Mouse (Mus musculus): ENCODE measurements around the gene Lysmd1. TPM values are rescaled to one million over a fixed set of nuclear protein-coding genes. Genes with fewer than 3 reads are reported as not detected.
A peak's percentile ranks its signal among the peaks of the same experiment; 100 is the strongest.

Lysmd1 gene
- polyA plus RNA-seq, 1 experiment from 2014 or later: 31.7 TPM

DNA sequence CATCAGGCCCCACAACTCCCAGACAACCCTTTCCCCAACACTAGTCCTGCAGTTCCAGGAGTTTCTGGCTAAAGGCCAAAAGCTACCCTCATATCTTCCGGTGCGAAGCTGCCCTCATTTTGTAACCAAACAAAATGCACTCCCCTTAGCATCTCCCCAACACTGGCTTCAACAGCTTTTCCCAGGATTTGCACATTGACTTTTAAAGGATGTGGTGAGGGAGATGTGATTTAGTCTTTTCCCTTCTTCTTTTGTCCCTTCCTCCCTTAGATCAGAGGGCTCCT, 28.4 kb downstream of the Lysmd1 start:
- Histone ChIP-seq H3K9ac (replicated peaks; ENCODE audit: low read length) (peak overlapping the region; percentile 93), H3K36me3 (ENCODE audit: control insufficient read depth, insufficient read depth, low read length) (peaks cover 32% of the 10 kb centered on the region), H3K9me3 (ENCODE audit: control insufficient read depth, low read length) (no peaks in the 10 kb centered on the region), H3K27me3 (ENCODE audit: control insufficient read depth, insufficient read depth, low read length) (no peaks in the 10 kb centered on the region), H3K4me3 (replicated peaks; ENCODE audit: low read depth, low read length) (peak overlapping the region; percentile 98), H3K4me2 (ENCODE audit: low read length) (peak overlapping the region; percentile 78), H3K4me1 (ENCODE audit: control insufficient read depth, insufficient read depth, low read length) (peaks cover 30% of the 10 kb centered on the region), H3K27ac (replicated peaks; ENCODE audit: low read depth, low read length) (peak overlapping the region; percentile 87)
- no peak for DNase-seq
- ATAC-seq (ENCODE audit: low FRiP score, low TSS enrichment): no peak
- 16% methylated on average over 2 of the region's 2 CpGs for WGBS

DNA sequence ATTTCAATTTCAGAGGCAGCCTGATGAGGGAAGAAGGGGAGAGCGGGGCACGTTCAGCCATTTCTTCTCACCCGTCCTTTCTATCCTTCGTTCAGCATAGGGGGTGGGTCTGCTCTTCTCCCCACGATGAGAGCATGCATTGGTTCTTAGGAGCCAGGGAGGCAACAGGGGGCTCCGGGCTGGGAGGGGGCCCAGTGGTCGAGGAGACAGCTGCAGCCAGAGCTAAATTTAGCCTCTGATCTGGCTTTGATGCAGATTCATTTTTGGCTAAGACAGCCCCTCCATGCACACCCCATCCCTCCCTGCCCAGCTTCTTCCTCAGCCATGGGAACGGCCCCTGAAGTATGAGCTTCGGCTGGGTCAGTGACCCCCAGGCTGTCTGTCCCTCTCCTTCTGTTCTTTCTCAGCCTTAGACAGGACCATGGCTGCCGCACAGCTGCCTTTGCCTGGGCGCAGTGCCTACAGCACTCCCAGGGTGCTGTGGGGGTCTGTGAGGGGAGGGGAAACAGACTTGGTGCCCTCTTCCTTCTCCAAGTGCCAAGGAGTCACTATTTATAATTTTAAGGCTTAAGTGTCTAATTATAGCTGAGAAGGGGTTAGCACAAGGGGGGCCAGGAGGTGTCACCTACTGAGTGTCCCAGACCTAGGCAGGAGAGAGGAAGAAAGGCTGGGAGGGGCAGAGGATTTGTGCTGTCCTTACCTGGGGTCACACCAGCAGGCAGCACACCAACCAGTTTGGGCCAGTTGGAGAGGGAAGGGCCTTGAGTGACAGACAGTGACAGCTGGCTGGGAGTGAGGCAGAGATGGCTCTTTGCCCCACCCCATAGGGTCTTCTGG, 29.7 kb downstream of the Lysmd1 start:
- H3K9me3 ChIP-seq (ENCODE audit: control insufficient read depth, low read length): no peaks in the 10 kb centered on the region
- peak overlapping the region; percentile 78 for H3K4me2 ChIP-seq (ENCODE audit: low read length)
- H3K4me3 ChIP-seq (replicated peaks; ENCODE audit: low read depth, low read length): peak overlapping the region; percentile 98
- H3K4me1 ChIP-seq (ENCODE audit: control insufficient read depth, insufficient read depth, low read length): peaks cover 30% of the 10 kb centered on the region
- H3K36me3 ChIP-seq (ENCODE audit: control insufficient read depth, insufficient read depth, low read length): peaks cover 46% of the 10 kb centered on the region
- 0 out of 2 replicates have a peak, but pooled peaks cover 4% of the 10 kb centered on the region for H3K27me3 ChIP-seq (ENCODE audit: control insufficient read depth, insufficient read depth, low read length)
- no peak overlapping the region for H3K27ac ChIP-seq (replicated peaks; ENCODE audit: low read depth, low read length)
- WGBS: 52% methylated on average over 10 of the region's 11 CpGs
- H3K9ac ChIP-seq (replicated peaks; ENCODE audit: low read length): peak overlapping the region; percentile 20; the same call in 1 of the 2 replicates
- DNase-seq (no peak), ATAC-seq (ENCODE audit: low FRiP score, low TSS enrichment) (no peak)

DNA sequence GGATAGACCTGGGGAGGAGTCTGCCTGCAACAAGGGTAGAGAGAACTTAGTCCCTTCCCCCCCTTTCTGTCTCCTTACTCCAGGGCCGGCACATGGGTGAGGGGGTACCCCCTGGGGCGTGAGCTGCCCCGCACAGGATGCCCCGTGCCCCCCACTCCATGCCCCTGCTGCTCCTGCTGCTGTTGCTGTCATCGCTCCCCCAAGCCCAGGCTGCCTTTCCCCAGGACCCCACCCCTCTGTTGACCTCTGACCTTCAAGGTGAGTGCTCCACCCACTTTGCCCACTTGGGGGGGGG, 30.3 kb downstream of the Lysmd1 start:
- Histone ChIP-seq H3K4me2 (ENCODE audit: low read length) (peak overlapping the region; percentile 78), H3K27ac (replicated peaks; ENCODE audit: low read depth, low read length) (no peak overlapping the region), H3K27me3 (ENCODE audit: control insufficient read depth, insufficient read depth, low read length) (peaks cover 8% of the 10 kb centered on the region; the same call in 1 of the 2 replicates), H3K9ac (replicated peaks; ENCODE audit: low read length) (no peak overlapping the region), H3K4me1 (ENCODE audit: control insufficient read depth, insufficient read depth, low read length) (peaks cover 30% of the 10 kb centered on the region), H3K4me3 (replicated peaks; ENCODE audit: low read depth, low read length) (no peak overlapping the region), H3K9me3 (ENCODE audit: control insufficient read depth, low read length) (no peaks in the 10 kb centered on the region), H3K36me3 (ENCODE audit: control insufficient read depth, insufficient read depth, low read length) (peaks cover 51% of the 10 kb centered on the region)
- 75% methylated on average over 5 of the region's 5 CpGs for WGBS
- no peak for ATAC-seq (ENCODE audit: low FRiP score, low TSS enrichment)
- DNase-seq: no peak

DNA sequence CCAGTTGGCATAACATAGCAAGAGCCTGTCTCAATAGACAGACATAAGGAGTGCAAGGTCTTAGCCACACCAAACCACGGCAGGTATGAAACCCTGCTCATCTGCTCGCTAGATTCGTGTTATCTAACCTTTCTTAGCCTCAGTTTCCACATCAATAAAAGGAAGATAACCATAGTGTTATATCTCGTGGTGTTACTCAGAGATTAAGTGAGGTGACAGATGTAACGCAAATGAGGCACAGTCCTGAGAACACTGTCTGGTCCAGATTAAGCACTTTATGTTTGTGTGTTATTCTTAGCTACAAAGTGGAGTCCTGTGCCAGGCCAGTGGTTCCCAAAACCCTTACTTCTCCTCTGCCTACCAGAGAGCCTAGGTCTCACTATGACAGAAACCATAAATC, 31.0 kb downstream of the Lysmd1 start:
- Histone ChIP-seq H3K36me3 (ENCODE audit: control insufficient read depth, insufficient read depth, low read length) (peaks cover 58% of the 10 kb centered on the region), H3K27ac (replicated peaks; ENCODE audit: low read depth, low read length) (no peak overlapping the region), H3K27me3 (ENCODE audit: control insufficient read depth, insufficient read depth, low read length) (peaks cover 15% of the 10 kb centered on the region), H3K9ac (replicated peaks; ENCODE audit: low read length) (no peak overlapping the region), H3K4me3 (replicated peaks; ENCODE audit: low read depth, low read length) (no peak overlapping the region), H3K4me2 (ENCODE audit: low read length) (no peak overlapping the region), H3K4me1 (ENCODE audit: control insufficient read depth, insufficient read depth, low read length) (peaks cover 30% of the 10 kb centered on the region), H3K9me3 (ENCODE audit: control insufficient read depth, low read length) (no peaks in the 10 kb centered on the region)
- ATAC-seq (ENCODE audit: low FRiP score, low TSS enrichment): no peak
- no peak for DNase-seq
- 89% methylated on average over 5 of the region's 5 CpGs for WGBS

DNA sequence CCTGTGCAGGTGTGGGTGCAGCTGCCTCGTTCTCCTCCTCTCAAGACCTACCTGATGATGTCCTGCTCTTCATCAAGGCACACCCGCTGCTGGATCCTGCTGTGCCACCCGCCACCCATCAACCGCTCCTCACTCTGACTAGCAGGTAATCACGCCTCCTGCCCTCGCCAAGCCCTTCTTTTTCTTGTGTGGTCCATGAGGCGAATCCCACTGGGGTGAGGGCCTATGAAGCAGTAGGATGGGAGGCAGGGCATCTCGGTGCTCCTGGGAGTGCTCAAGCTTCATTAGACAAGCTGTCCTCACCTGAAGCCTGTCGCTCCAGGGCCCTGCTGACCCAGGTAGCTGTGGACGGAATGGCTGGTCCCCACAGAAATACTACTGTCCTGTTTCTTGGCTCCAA, 36.1 kb downstream of the Lysmd1 start:
- Histone ChIP-seq H3K27ac (replicated peaks; ENCODE audit: low read depth, low read length) (no peak overlapping the region), H3K27me3 (ENCODE audit: control insufficient read depth, insufficient read depth, low read length) (peaks cover 47% of the 10 kb centered on the region), H3K4me3 (replicated peaks; ENCODE audit: low read depth, low read length) (no peak overlapping the region), H3K4me1 (ENCODE audit: control insufficient read depth, insufficient read depth, low read length) (peaks cover 7% of the 10 kb centered on the region; the same call in 1 of the 2 replicates), H3K9me3 (ENCODE audit: control insufficient read depth, low read length) (no peaks in the 10 kb centered on the region), H3K4me2 (ENCODE audit: low read length) (no peak overlapping the region), H3K36me3 (ENCODE audit: control insufficient read depth, insufficient read depth, low read length) (peaks cover 89% of the 10 kb centered on the region), H3K9ac (replicated peaks; ENCODE audit: low read length) (no peak overlapping the region)
- no peak for DNase-seq
- ATAC-seq (ENCODE audit: low FRiP score, low TSS enrichment): no peak
- WGBS: 86% methylated on average over 10 of the region's 10 CpGs

DNA sequence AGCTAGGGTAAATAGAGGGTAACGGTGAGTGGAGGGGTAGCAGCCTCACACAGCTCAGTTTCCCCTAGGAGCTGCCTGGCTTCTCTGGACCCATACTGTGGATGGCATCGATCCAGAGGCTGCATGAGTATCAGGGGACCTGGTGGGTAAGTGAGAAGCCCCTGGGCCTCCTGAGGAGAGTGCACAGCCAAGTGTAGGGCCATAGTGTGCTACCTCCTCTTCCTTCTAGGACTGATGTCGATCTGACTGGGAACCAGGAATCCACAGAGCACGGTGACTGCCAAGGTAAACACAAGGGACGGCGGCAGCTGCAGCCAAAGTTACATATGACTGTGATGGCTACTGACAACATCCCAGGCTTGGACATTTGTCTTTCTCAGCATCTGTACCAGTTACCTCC, 37.2 kb downstream of the Lysmd1 start:
- ATAC-seq (ENCODE audit: low FRiP score, low TSS enrichment) (no peak), DNase-seq (peak; percentile 8)
- Histone ChIP-seq H3K9ac (replicated peaks; ENCODE audit: low read length) (no peak overlapping the region), H3K36me3 (ENCODE audit: control insufficient read depth, insufficient read depth, low read length) (peaks cover 79% of the 10 kb centered on the region), H3K9me3 (ENCODE audit: control insufficient read depth, low read length) (no peaks in the 10 kb centered on the region), H3K27me3 (ENCODE audit: control insufficient read depth, insufficient read depth, low read length) (peaks cover 47% of the 10 kb centered on the region), H3K27ac (replicated peaks; ENCODE audit: low read depth, low read length) (no peak overlapping the region), H3K4me1 (ENCODE audit: control insufficient read depth, insufficient read depth, low read length) (peaks cover 7% of the 10 kb centered on the region; the same call in 1 of the 2 replicates), H3K4me2 (ENCODE audit: low read length) (no peak overlapping the region), H3K4me3 (replicated peaks; ENCODE audit: low read depth, low read length) (no peak overlapping the region)
- WGBS: 81% methylated on average over 6 of the region's 6 CpGs

DNA sequence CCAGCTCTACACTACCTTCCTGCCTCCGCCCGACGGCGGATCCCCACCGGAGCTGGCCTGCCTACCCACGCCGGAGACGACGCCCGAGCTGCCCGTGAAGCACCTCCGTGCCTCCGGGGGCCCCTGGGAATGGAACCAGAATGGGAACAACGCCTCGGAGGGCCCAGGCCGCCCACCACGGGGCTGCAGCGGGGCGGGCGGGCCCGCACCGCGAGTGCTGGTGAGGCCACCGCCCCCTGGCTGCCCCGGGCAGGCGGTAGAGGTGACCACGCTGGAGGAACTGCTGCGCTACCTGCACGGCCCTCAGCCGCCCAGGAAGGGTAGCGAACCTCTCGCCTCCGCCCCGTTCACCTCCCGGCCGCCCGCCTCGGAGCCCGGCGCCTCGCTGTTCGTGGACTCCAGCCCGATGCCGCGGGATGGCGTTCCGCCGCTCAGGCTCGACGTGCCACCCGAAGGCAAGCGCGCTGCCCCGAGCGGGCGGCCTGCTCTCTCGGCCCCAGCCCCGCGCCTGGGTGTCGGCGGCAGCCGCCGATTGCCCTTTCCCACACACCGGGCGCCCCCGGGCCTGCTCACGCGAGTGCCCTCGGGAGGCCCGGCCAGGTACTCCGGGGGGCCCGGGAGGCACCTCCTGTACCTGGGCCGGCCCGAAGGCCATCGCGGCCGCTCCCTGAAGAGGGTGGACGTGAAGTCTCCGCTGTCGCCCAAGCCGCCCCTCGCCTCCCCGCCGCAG, 38.8 kb downstream of the Lysmd1 start:
- H3K4me3 ChIP-seq (replicated peaks; ENCODE audit: low read depth, low read length): no peak overlapping the region
- 12% methylated on average over 71 of the region's 84 CpGs for whole genome bisulfite sequencing
- H3K4me2 ChIP-seq (ENCODE audit: low read length): peak overlapping the region; percentile 32; the same call in 1 of the 2 replicates

DNA sequence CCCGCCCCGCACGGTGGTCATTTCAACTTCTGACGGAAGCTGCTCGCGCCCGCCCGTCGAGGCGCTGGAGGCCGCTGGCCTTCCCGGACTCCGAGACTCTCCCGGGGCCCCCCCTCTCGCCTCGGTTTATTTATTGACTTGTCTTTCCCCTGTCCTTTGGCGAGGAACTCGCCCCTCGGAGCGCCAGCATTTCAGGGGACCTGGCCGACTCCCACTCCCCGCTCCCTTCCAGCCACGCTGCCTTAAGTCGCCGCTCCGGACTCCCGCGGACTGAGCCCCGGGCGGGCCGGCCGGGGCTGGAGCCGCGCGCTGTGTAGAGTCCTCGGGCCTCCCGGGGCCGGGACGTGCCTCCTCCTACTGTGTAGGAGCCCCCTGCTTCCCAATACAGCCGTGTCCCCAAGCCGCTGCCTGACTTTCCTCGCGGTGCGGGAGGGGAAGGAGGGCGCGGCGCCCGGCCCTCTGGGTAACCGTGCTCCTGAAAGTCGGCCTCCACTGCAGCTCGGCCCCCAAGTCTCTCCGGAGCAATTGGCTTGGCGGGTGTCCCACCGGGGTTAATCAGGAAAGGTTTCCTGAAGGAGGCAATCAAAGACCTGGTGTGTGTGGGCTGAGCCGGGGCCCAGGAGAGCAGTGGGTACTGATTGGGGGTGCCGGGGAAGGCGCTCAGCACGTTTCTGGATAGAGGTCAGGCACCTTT, 39.5 kb downstream of the Lysmd1 start:
- Histone ChIP-seq H3K4me1 (ENCODE audit: control insufficient read depth, insufficient read depth, low read length) (peaks cover 7% of the 10 kb centered on the region; the same call in 1 of the 2 replicates), H3K36me3 (ENCODE audit: control insufficient read depth, insufficient read depth, low read length) (peaks cover 57% of the 10 kb centered on the region), H3K27ac (replicated peaks; ENCODE audit: low read depth, low read length) (no peak overlapping the region), H3K4me3 (replicated peaks; ENCODE audit: low read depth, low read length) (no peak overlapping the region), H3K27me3 (ENCODE audit: control insufficient read depth, insufficient read depth, low read length) (peaks cover 44% of the 10 kb centered on the region), H3K4me2 (ENCODE audit: low read length) (peak overlapping the region; percentile 32; the same call in 1 of the 2 replicates), H3K9ac (replicated peaks; ENCODE audit: low read length) (0 out of 2 replicates have a peak overlapping the region, but pooled peaks have one; percentile 6), H3K9me3 (ENCODE audit: control insufficient read depth, low read length) (no peaks in the 10 kb centered on the region)
- DNase-seq (peak; percentile 60), ATAC-seq (ENCODE audit: low FRiP score, low TSS enrichment) (0 out of 2 replicates have a peak, but pooled peaks have one; percentile 32)
- 5% methylated on average over 57 of the region's 58 CpGs for WGBS

More for the DNA sequence above, 38.8 kb downstream of the Lysmd1 start:
- ATAC-seq (ENCODE audit: low FRiP score, low TSS enrichment): no peak
- DNase-seq: peak; percentile 38
- no peak overlapping the region for H3K9ac ChIP-seq (replicated peaks; ENCODE audit: low read length)
- H3K36me3 ChIP-seq (ENCODE audit: control insufficient read depth, insufficient read depth, low read length): peaks cover 64% of the 10 kb centered on the region
- H3K9me3 ChIP-seq (ENCODE audit: control insufficient read depth, low read length): no peaks in the 10 kb centered on the region
- H3K27ac ChIP-seq (replicated peaks; ENCODE audit: low read depth, low read length): no peak overlapping the region
- peaks cover 47% of the 10 kb centered on the region for H3K27me3 ChIP-seq (ENCODE audit: control insufficient read depth, insufficient read depth, low read length)
- peaks cover 7% of the 10 kb centered on the region; the same call in 1 of the 2 replicates for H3K4me1 ChIP-seq (ENCODE audit: control insufficient read depth, insufficient read depth, low read length)
